Mouse (Mus musculus): ENCODE measurements at regions not wholly inside any gene's neighbourhood (a gene's known extent, or its start where the extent isn't known, plus 50 kb on each side); places are given as distances from the start of the nearest gene placed in this dataset.

DNA sequence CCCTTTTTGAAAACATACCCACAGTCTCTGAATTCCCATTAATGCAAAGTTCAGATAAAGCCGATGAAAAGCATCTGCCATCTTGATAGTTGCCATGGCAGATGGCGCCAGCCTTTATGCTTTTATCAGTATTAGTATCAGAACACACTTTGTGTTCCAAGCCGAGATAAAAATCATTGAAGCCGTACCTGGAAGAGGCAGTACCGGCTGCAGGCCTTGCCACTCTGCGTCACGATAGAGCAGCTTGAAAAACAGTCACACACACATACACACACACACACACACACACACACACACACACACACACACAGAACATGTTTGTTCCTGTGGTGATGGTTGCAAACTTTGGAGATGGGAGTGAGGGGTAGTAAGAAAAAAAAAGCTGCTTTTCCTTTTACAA, 306.2 kb downstream of the Satb1 start:
- H3K27ac ChIP-seq (replicated peaks in 1 of 2; ENCODE audit: control insufficient read depth in 1 of 2, insufficient read depth in 1 of 2, low read depth in 2 of 2, low read length in 2 of 2) = no peak overlapping the region
- no peaks in the 10 kb centered on the region for H3K9me3 ChIP-seq (ENCODE audit: control insufficient read depth, low read length)
- no peak for ATAC-seq (ENCODE audit: insufficient number of reproducible peaks, insufficient read depth, low FRiP score, low read depth)
- no peak overlapping the region for H3K9ac ChIP-seq (ENCODE audit: low read length)
- no peak overlapping the region for H3K4me2 ChIP-seq (ENCODE audit: low read length)
- no peaks in the 10 kb centered on the region for H3K27me3 ChIP-seq (ENCODE audit: control insufficient read depth, insufficient read depth, low read length)
- WGBS = 55% methylated on average over 7 of the region's 7 CpGs
- no peaks in the 10 kb centered on the region for H3K4me1 ChIP-seq (ENCODE audit: control insufficient read depth in 2 of 2, insufficient read depth in 2 of 2, low read length in 2 of 2)
- no peaks in the 10 kb centered on the region for H3K36me3 ChIP-seq (ENCODE audit: control insufficient read depth, insufficient read depth, low read length)
- no peak overlapping the region for H3K4me3 ChIP-seq (ENCODE audit: control insufficient read depth in 1 of 2, insufficient read depth in 1 of 2, low read depth in 1 of 2, low read length in 2 of 2)

DNA sequence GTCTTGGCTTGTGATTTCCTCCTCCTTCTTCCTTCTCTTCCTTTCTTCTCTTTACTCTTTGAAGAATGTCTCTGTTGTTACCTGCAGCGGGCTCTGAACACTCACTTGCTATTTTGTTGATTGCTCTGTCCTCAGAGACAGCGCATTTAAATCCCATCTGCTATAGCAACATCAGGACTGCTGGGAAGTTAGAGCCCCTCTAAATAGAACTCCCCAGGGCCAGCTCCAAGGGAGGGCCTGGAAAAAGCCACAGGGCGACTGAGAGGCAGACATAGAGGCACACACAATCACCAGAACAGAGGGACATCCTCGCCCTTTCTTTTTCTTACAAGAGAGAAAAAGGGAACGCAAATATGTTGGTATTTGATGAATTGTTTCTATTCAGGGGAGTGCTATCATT, 306.6 kb downstream of the Satb1 start:
- Histone ChIP-seq H3K4me3 (ENCODE audit: control insufficient read depth in 1 of 2, insufficient read depth in 1 of 2, low read depth in 1 of 2, low read length in 2 of 2) (no peak overlapping the region), H3K36me3 (ENCODE audit: control insufficient read depth, insufficient read depth, low read length) (no peaks in the 10 kb centered on the region), H3K27ac (replicated peaks in 1 of 2; ENCODE audit: control insufficient read depth in 1 of 2, insufficient read depth in 1 of 2, low read depth in 2 of 2, low read length in 2 of 2) (no peak overlapping the region), H3K4me2 (ENCODE audit: low read length) (no peak overlapping the region), H3K27me3 (ENCODE audit: control insufficient read depth, insufficient read depth, low read length) (no peaks in the 10 kb centered on the region), H3K9me3 (ENCODE audit: control insufficient read depth, low read length) (no peaks in the 10 kb centered on the region), H3K4me1 (ENCODE audit: control insufficient read depth in 2 of 2, insufficient read depth in 2 of 2, low read length in 2 of 2) (no peaks in the 10 kb centered on the region), H3K9ac (ENCODE audit: low read length) (no peak overlapping the region)
- no peak for ATAC-seq (ENCODE audit: insufficient number of reproducible peaks, insufficient read depth, low FRiP score, low read depth)
- WGBS = 21% methylated on average over 5 of the region's 5 CpGs

DNA sequence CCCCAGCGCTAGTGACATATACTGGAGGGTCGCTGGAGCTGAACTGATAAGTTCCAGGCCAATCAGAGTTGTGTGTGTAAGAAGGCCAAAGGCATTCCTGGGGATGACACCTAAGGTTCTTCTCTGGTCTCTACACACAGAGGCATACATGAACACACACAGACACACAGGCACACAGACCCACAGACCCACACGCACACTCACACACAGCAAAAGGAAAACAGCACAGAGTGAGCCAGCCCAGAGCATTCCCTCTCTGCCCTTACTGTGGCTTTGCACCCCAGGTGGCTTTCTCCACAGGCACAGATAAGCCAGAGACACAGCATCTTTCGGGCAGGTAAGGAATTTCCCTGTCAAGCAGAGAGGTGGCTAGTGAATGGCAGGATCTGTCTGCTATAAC, 307.1 kb downstream of the Satb1 start:
- no peak for ATAC-seq (ENCODE audit: insufficient number of reproducible peaks, insufficient read depth, low FRiP score, low read depth)
- no peak overlapping the region for H3K4me3 ChIP-seq (ENCODE audit: control insufficient read depth in 1 of 2, insufficient read depth in 1 of 2, low read depth in 1 of 2, low read length in 2 of 2)
- H3K9ac ChIP-seq (ENCODE audit: low read length) = no peak overlapping the region
- H3K4me1 ChIP-seq (ENCODE audit: control insufficient read depth in 2 of 2, insufficient read depth in 2 of 2, low read length in 2 of 2) = no peaks in the 10 kb centered on the region
- no peaks in the 10 kb centered on the region for H3K27me3 ChIP-seq (ENCODE audit: control insufficient read depth, insufficient read depth, low read length)
- H3K36me3 ChIP-seq (ENCODE audit: control insufficient read depth, insufficient read depth, low read length) = no peaks in the 10 kb centered on the region
- no peak overlapping the region for H3K4me2 ChIP-seq (ENCODE audit: low read length)
- WGBS = 34% methylated on average over 4 of the region's 4 CpGs
- no peak overlapping the region for H3K27ac ChIP-seq (replicated peaks in 1 of 2; ENCODE audit: control insufficient read depth in 1 of 2, insufficient read depth in 1 of 2, low read depth in 2 of 2, low read length in 2 of 2)
- H3K9me3 ChIP-seq (ENCODE audit: control insufficient read depth, low read length) = no peaks in the 10 kb centered on the region

DNA sequence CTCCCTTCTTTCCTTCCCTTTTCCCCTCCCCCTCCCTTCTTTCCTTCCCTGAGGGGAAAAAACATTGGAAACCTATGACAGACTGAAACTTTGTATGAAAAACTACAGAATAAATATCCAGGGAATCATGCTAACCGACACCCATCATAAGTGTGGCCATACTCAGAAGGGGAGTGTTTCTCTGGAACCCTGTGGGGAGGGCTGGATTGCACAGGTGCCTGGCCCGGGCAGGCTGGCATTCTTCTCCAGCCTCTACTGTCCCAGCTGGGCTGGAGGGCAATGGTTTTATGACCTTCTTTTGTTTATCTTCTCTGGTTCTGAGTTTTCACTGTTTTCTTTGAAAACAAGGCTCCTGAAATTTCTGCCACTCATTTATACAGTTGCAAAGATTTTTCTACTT, 307.9 kb downstream of the Satb1 start:
- Histone ChIP-seq H3K36me3 (ENCODE audit: control insufficient read depth, insufficient read depth, low read length) (no peaks in the 10 kb centered on the region), H3K27ac (replicated peaks in 1 of 2; ENCODE audit: control insufficient read depth in 1 of 2, insufficient read depth in 1 of 2, low read depth in 2 of 2, low read length in 2 of 2) (no peak overlapping the region), H3K4me2 (ENCODE audit: low read length) (no peak overlapping the region), H3K9ac (ENCODE audit: low read length) (no peak overlapping the region), H3K4me3 (ENCODE audit: control insufficient read depth in 1 of 2, insufficient read depth in 1 of 2, low read depth in 1 of 2, low read length in 2 of 2) (no peak overlapping the region), H3K27me3 (ENCODE audit: control insufficient read depth, insufficient read depth, low read length) (no peaks in the 10 kb centered on the region), H3K4me1 (ENCODE audit: control insufficient read depth in 2 of 2, insufficient read depth in 2 of 2, low read length in 2 of 2) (no peaks in the 10 kb centered on the region), H3K9me3 (ENCODE audit: control insufficient read depth, low read length) (no peaks in the 10 kb centered on the region)
- 42% methylated on average over 2 of the region's 2 CpGs for WGBS
- no peak for ATAC-seq (ENCODE audit: insufficient number of reproducible peaks, insufficient read depth, low FRiP score, low read depth)

DNA sequence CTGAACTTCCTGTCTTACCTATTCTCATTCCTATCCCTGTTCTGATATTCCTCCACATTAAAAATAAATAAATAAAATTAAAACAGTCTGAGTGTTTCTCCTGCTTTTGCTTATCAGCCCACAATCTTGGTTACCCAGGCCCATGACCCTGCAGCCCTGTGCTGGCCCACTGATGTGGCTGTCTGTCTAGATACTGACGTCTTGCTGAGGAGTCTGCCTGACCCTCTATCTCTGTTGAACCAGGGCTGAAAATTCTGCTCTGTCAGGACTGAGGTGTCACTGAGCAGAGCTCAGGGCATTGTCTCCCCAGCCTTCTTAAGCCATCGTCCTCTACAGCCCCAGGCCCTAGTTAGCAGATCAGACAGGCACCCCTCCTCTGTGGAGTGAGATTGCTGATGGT, 321.2 kb downstream of the Satb1 start:
- no peaks in the 10 kb centered on the region for H3K36me3 ChIP-seq (ENCODE audit: control insufficient read depth, insufficient read depth, low read length)
- ATAC-seq (ENCODE audit: insufficient number of reproducible peaks, insufficient read depth, low FRiP score, low read depth) = no peak
- H3K27me3 ChIP-seq (ENCODE audit: control insufficient read depth, insufficient read depth, low read length) = no peaks in the 10 kb centered on the region
- no peak overlapping the region for H3K27ac ChIP-seq (replicated peaks in 1 of 2; ENCODE audit: control insufficient read depth in 1 of 2, insufficient read depth in 1 of 2, low read depth in 2 of 2, low read length in 2 of 2)
- WGBS = 24% methylated on average over 2 of the region's 2 CpGs
- H3K9me3 ChIP-seq (ENCODE audit: control insufficient read depth, low read length) = no peaks in the 10 kb centered on the region
- H3K4me3 ChIP-seq (ENCODE audit: control insufficient read depth in 1 of 2, insufficient read depth in 1 of 2, low read depth in 1 of 2, low read length in 2 of 2) = no peak overlapping the region
- H3K4me2 ChIP-seq (ENCODE audit: low read length) = no peak overlapping the region
- H3K9ac ChIP-seq (ENCODE audit: low read length) = no peak overlapping the region
- H3K4me1 ChIP-seq (ENCODE audit: control insufficient read depth in 2 of 2, insufficient read depth in 2 of 2, low read length in 2 of 2) = no peaks in the 10 kb centered on the region

DNA sequence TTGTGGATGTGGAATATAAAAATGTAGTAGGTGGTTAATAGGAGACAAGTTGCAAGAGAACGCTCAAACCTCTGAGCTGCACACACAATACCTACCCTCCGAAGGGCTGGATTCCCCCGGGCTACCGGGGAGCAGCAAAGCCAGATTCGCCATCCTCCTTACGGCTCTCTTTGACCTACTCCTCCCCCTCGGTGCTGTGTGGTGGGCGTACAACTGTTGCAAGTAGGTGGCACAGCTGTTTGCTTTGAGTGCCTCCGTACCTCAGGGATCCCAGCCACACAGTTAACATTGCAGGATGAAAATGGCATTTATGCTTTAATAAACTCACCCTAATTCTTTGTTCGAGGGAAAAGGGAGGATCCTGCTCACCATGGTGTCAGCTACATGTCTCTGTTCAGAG, 321.6 kb upstream of the Tbc1d5 start:
- Histone ChIP-seq H3K9me3 (ENCODE audit: control insufficient read depth, low read length) (no peaks in the 10 kb centered on the region), H3K36me3 (ENCODE audit: control insufficient read depth, insufficient read depth, low read length) (no peaks in the 10 kb centered on the region), H3K4me1 (ENCODE audit: control insufficient read depth in 2 of 2, insufficient read depth in 2 of 2, low read length in 2 of 2) (no peaks in the 10 kb centered on the region), H3K4me3 (ENCODE audit: control insufficient read depth in 1 of 2, insufficient read depth in 1 of 2, low read depth in 1 of 2, low read length in 2 of 2) (no peak overlapping the region), H3K4me2 (ENCODE audit: low read length) (no peak overlapping the region), H3K27me3 (ENCODE audit: control insufficient read depth, insufficient read depth, low read length) (no peaks in the 10 kb centered on the region), H3K27ac (replicated peaks in 1 of 2; ENCODE audit: control insufficient read depth in 1 of 2, insufficient read depth in 1 of 2, low read depth in 2 of 2, low read length in 2 of 2) (no peak overlapping the region), H3K9ac (ENCODE audit: low read length) (no peak overlapping the region)
- 85% methylated on average over 10 of the region's 10 CpGs for WGBS
- no peak for ATAC-seq (ENCODE audit: insufficient number of reproducible peaks, insufficient read depth, low FRiP score, low read depth)

DNA sequence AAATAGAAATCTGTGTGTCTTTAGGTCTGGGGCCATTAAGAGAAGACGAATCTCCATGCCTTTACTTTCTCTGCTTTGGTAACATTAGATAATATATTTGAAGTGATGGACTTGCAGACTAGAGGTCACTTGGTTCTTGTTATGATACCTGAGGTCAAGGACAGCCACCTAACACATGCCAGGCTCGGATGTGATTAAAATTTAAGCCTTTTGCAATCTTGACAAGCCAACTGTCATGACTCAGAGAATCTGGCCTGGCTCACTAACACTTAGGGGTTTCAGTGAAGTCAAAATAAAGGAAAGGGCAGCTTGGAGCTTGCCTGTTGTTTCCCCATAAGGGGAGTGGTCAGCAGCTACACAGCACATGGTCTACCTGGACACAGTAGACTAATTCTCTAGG, 320.4 kb upstream of the Tbc1d5 start:
- H3K4me2 ChIP-seq (ENCODE audit: low read length) = no peak overlapping the region
- H3K36me3 ChIP-seq (ENCODE audit: control insufficient read depth, insufficient read depth, low read length) = no peaks in the 10 kb centered on the region
- H3K4me1 ChIP-seq (ENCODE audit: control insufficient read depth in 2 of 2, insufficient read depth in 2 of 2, low read length in 2 of 2) = no peaks in the 10 kb centered on the region
- H3K27ac ChIP-seq (replicated peaks in 1 of 2; ENCODE audit: control insufficient read depth in 1 of 2, insufficient read depth in 1 of 2, low read depth in 2 of 2, low read length in 2 of 2) = no peak overlapping the region
- H3K4me3 ChIP-seq (ENCODE audit: control insufficient read depth in 1 of 2, insufficient read depth in 1 of 2, low read depth in 1 of 2, low read length in 2 of 2) = no peak overlapping the region
- H3K9ac ChIP-seq (ENCODE audit: low read length) = no peak overlapping the region
- H3K9me3 ChIP-seq (ENCODE audit: control insufficient read depth, low read length) = no peaks in the 10 kb centered on the region
- H3K27me3 ChIP-seq (ENCODE audit: control insufficient read depth, insufficient read depth, low read length) = no peaks in the 10 kb centered on the region
- WGBS = 62% methylated on average over 2 of the region's 2 CpGs
- ATAC-seq (ENCODE audit: insufficient number of reproducible peaks, insufficient read depth, low FRiP score, low read depth) = no peak

DNA sequence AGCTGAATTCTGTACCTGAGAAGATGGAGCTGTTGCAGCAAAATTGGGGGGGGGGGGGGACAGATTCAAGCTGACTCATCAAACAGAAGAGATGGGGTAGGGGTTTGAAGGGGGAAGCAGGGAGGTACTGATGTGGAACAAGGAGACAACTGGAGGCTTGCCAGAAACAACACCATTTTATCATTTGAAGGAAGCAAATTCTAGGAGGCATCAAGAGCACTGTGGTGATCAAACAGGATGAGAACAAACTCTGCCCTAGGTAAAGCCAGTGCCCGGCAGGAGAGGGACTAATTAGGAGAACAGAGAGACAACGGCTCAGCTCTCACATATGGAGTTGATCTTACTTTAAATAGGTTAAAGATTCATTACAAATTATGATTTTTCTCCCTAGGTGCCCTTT, 315.9 kb upstream of the Tbc1d5 start:
- no peak overlapping the region for H3K4me2 ChIP-seq (ENCODE audit: low read length)
- ATAC-seq (ENCODE audit: insufficient number of reproducible peaks, insufficient read depth, low FRiP score, low read depth) = no peak
- no peak overlapping the region for H3K9ac ChIP-seq (ENCODE audit: low read length)
- H3K9me3 ChIP-seq (ENCODE audit: control insufficient read depth, low read length) = no peaks in the 10 kb centered on the region
- H3K4me1 ChIP-seq (ENCODE audit: control insufficient read depth in 2 of 2, insufficient read depth in 2 of 2, low read length in 2 of 2) = no peaks in the 10 kb centered on the region
- no peaks in the 10 kb centered on the region for H3K36me3 ChIP-seq (ENCODE audit: control insufficient read depth, insufficient read depth, low read length)
- no peaks in the 10 kb centered on the region for H3K27me3 ChIP-seq (ENCODE audit: control insufficient read depth, insufficient read depth, low read length)
- no peak overlapping the region for H3K4me3 ChIP-seq (ENCODE audit: control insufficient read depth in 1 of 2, insufficient read depth in 1 of 2, low read depth in 1 of 2, low read length in 2 of 2)
- H3K27ac ChIP-seq (replicated peaks in 1 of 2; ENCODE audit: control insufficient read depth in 1 of 2, insufficient read depth in 1 of 2, low read depth in 2 of 2, low read length in 2 of 2) = no peak overlapping the region
- WGBS = 41% methylated on average over 2 of the region's 2 CpGs
